Mouse (Mus musculus): ENCODE data around the gene Ano8.

DNA sequence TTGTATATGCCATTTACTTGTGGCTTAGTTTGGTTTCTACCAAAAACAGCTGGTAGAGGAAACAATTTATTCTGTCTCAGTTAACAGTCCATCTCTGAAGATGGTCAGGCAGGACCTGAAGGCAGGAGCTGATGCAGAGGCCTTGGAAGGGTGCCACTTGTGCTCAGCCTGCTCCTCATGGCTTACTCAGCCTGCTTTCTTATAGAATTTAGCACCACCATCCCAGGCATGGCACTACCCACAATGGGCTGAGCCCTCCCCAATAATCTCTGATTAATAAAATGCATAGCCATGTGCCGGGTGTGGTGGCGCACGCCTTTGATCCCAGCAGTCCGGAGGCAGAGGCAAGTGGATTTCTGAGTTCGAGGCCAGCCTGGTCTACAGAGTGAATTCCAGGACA lies 19.6 kb downstream of the Ano8 start:
- TF ChIP-seq CTCF (IDR thresholded peaks at IDR 0.05) (no peak), EP300 (IDR thresholded peaks at IDR 0.05) (no peak)

All from lung, postnatal 0 days (tissue).